Mouse (Mus musculus) liver, adult 2 months (tissue): Measurements from ENCODE around the gene Zfp277. TPM values are rescaled to one million over a fixed set of nuclear protein-coding genes. Genes with fewer than 3 reads are reported as not detected.

Experiments used
- DNase-seq: peaks from one replicate; pipeline ENCODE4 v3.0.0-alpha.2; 2011; ENCODE audit warnings: low read depth, low spot score; ENCODE audit errors: extremely low read depth
- H3K27ac ChIP-seq: fragments of 200-500 bp; replicated peaks from 2 replicates; pipeline ENCODE4 v1.5.1; 2012; ENCODE audit warnings: low read depth, mild to moderate bottlenecking, control low read depth, inconsistent platforms, low read length; ENCODE audit not compliant: insufficient read depth
- H3K27me3 ChIP-seq: fragments of 200-500 bp; 2 replicates; pipeline ENCODE4 v1.6.1; 2012; ENCODE audit warnings: mild to moderate bottlenecking, moderate library complexity, low read length, inconsistent platforms; ENCODE audit not compliant: control insufficient read depth, insufficient read depth
- H3K36me3 ChIP-seq: fragments of 200-500 bp; 2 replicates; pipeline ENCODE4 v1.6.1; 2012; ENCODE audit warnings: low read length, inconsistent platforms; ENCODE audit not compliant: control insufficient read depth, insufficient read depth
- H3K4me1 ChIP-seq: fragments of 200-500 bp; 2 replicates; pipeline ENCODE4 v1.6.1; 2011; ENCODE audit warnings: low read length; ENCODE audit not compliant: control insufficient read depth, insufficient read depth
- H3K4me3 ChIP-seq: fragments of 200-500 bp; 2 replicates; pipeline ENCODE4 v1.5.1; 2011; ENCODE audit warnings: low read depth, mild to moderate bottlenecking, control low read depth, low read length, moderate library complexity; ENCODE audit not compliant: insufficient read depth
- H3K79me2 ChIP-seq: fragments of 200-500 bp; 2 replicates; pipeline ENCODE4 v1.6.1; 2012; ENCODE audit warnings: inconsistent platforms, mild to moderate bottlenecking, low read length, moderate library complexity; ENCODE audit not compliant: control insufficient read depth, insufficient read depth
- H3K9ac ChIP-seq: fragments of 200-500 bp; 2 replicates; pipeline ENCODE4 v1.6.1; 2012; ENCODE audit warnings: low read depth, mild to moderate bottlenecking, control low read depth, inconsistent platforms, low read length
- CTCF ChIP-seq: fragments of 200-500 bp; IDR thresholded peaks from 2 replicates; pipeline ENCODE4 v1.5.1; 2011; ENCODE audit warnings: low read depth, low read length, control low read depth
- POLR2A ChIP-seq: fragments of 200-500 bp; IDR thresholded peaks from 2 replicates; pipeline ENCODE4 v1.6.1; 2011; ENCODE audit warnings: low read length, control low read depth; ENCODE audit not compliant: insufficient read depth; ENCODE audit errors: extremely low read depth
- WGBS: fragments of 180-500 bp; shearing (Covaris S2); methylation state at CpG from one replicate; pipeline ENCODE4 v1.1.7; 2018; 5-methylcytosine and 5-hydroxymethylcytosine counted together
- polyA plus RNA-seq: library from polyadenylated mRNA; depleted of rRNA; stranded (reverse); fragments of >200 nt; gene quantifications from 2 replicates; pipeline ENCODE4 v1.2.3, GENCODE M21; 2012
- total RNA-seq: library from RNA; depleted of rRNA; stranded (reverse); fragments of >200 nt; gene quantifications from 2 replicates; pipeline ENCODE4 v1.2.3, GENCODE M21; 2014

Zfp277 gene
- total and polyA plus RNA-seq, 2 experiments, result 3.3 to 14.0 TPM

GRCm38 (mm10) chr12:40431075-40431474 lies 14.6 kb downstream of the Zfp277 start:
- Histone ChIP-seq H3K4me1 (no peaks in the 10 kb centered on the region; the same call in 1 of the 2 replicates), H3K36me3 (no peaks in the 10 kb centered on the region; the same call in 1 of the 2 replicates), H3K9ac (no peak overlapping the region), H3K79me2 (peaks cover 24% of the 10 kb centered on the region; the same call in 1 of the 2 replicates), H3K27ac (0 out of 2 replicates have a peak overlapping the region, but pooled peaks have one; percentile 41), H3K27me3 (no peaks in the 10 kb centered on the region), H3K4me3 (no peak overlapping the region)
- WGBS, result 86% methylated on average over 5 of the region's 5 CpGs
- no peak for DNase-seq
- TF ChIP-seq CTCF, result no peak
- no peak for TF ChIP-seq POLR2A

GRCm38 (mm10) chr12:40429976-40430375 lies 15.7 kb downstream of the Zfp277 start:
- TF ChIP-seq CTCF (no peak), POLR2A (no peak)
- H3K9ac ChIP-seq, result no peak overlapping the region
- no peaks in the 10 kb centered on the region for H3K27me3 ChIP-seq
- H3K4me1 ChIP-seq, result no peaks in the 10 kb centered on the region; the same call in 1 of the 2 replicates
- no peak overlapping the region for H3K4me3 ChIP-seq
- peaks cover 24% of the 10 kb centered on the region; the same call in 1 of the 2 replicates for H3K79me2 ChIP-seq
- peaks cover 3% of the 10 kb centered on the region; the same call in 1 of the 2 replicates for H3K36me3 ChIP-seq
- DNase-seq, result no peak
- H3K27ac ChIP-seq, result no peak overlapping the region
- WGBS, result 82% methylated on average over 3 of the region's 3 CpGs

- no peak for DNase-seq
- Histone ChIP-seq H3K4me1 (no peaks in the 10 kb centered on the region; the same call in 1 of the 2 replicates), H3K36me3 (peaks cover 4% of the 10 kb centered on the region; the same call in 1 of the 2 replicates), H3K79me2 (peaks cover 17% of the 10 kb centered on the region; the same call in 1 of the 2 replicates), H3K4me3 (no peak overlapping the region), H3K27ac (no peak overlapping the region), H3K27me3 (no peaks in the 10 kb centered on the region), H3K9ac (no peak overlapping the region)
- TF ChIP-seq POLR2A, result no peak
- TF ChIP-seq CTCF, result no peak
- WGBS, result 86% methylated on average over 10 of the region's 10 CpGs
Measured at GRCm38 (mm10) chr12:40427606-40428005, 18.1 kb downstream of the Zfp277 start.

- H3K27me3 ChIP-seq, result no peaks in the 10 kb centered on the region
- no peak overlapping the region for H3K9ac ChIP-seq
- no peak for TF ChIP-seq CTCF
- TF ChIP-seq POLR2A, result no peak
- WGBS, result 94% methylated on average over 1 of the region's 1 CpGs
- H3K79me2 ChIP-seq, result peaks cover 9% of the 10 kb centered on the region; the same call in 1 of the 2 replicates
- no peak overlapping the region for H3K4me3 ChIP-seq
- no peak for DNase-seq
- H3K36me3 ChIP-seq, result peaks cover 4% of the 10 kb centered on the region; the same call in 1 of the 2 replicates
- no peak overlapping the region for H3K27ac ChIP-seq
- no peaks in the 10 kb centered on the region for H3K4me1 ChIP-seq
Measured at GRCm38 (mm10) chr12:40424991-40425390, 20.7 kb downstream of the Zfp277 start.

- Histone ChIP-seq H3K79me2 (no peaks in the 10 kb centered on the region; the same call in 1 of the 2 replicates), H3K9ac (no peak overlapping the region), H3K4me1 (peaks cover 3% of the 10 kb centered on the region), H3K27ac (no peak overlapping the region), H3K4me3 (no peak overlapping the region), H3K27me3 (no peaks in the 10 kb centered on the region), H3K36me3 (no peaks in the 10 kb centered on the region)
- WGBS, result 31% methylated on average over 4 of the region's 4 CpGs
- TF ChIP-seq POLR2A (no peak), CTCF (no peak)
- peak; percentile 61 for DNase-seq
Measured at GRCm38 (mm10) chr12:40417257-40417656, 28.4 kb downstream of the Zfp277 start.

GRCm38 (mm10) chr12:40415312-40415925 lies 30.3 kb downstream of the Zfp277 start:
- no peaks in the 10 kb centered on the region; the same call in 1 of the 2 replicates for H3K79me2 ChIP-seq
- no peak overlapping the region for H3K4me3 ChIP-seq
- DNase-seq, result no peak
- no peak for TF ChIP-seq POLR2A
- TF ChIP-seq CTCF, result no peak
- H3K9ac ChIP-seq, result no peak overlapping the region
- WGBS, result 63% methylated on average over 8 of the region's 8 CpGs
- peaks cover 3% of the 10 kb centered on the region; the same call in 1 of the 2 replicates for H3K36me3 ChIP-seq
- H3K27me3 ChIP-seq, result no peaks in the 10 kb centered on the region
- no peak overlapping the region for H3K27ac ChIP-seq
- H3K4me1 ChIP-seq, result peaks cover 3% of the 10 kb centered on the region
